Mouse (Mus musculus): ENCODE measurements around the gene Olfr365. TPM values are rescaled to one million over a fixed set of nuclear protein-coding genes. Genes with fewer than 3 reads are reported as not detected.

Olfr365 gene
- polyA plus RNA-seq (2016; fragmentation: Nextera tagmentation; extraction: Ambion mirVana) = not detected in 2 replicates

- Histone ChIP-seq H3K27ac (replicated peaks) (no peak within 1 kb of the TSS), H3K4me2 (replicated peaks) (no peak within 1 kb of the TSS), H3K4me1 (no peaks in the 10 kb centered on the region), H3K36me3 (no peaks in the 10 kb centered on the region), H3K4me3 (no peak within 1 kb of the TSS), H3K9ac (replicated peaks) (no peak within 1 kb of the TSS), H3K27me3 (no peaks in the 10 kb centered on the region), H3K9me3 (peaks cover 15% of the 10 kb centered on the region)
- ATAC-seq (ENCODE audit: low FRiP score, low read depth) = no peak
- WGBS = 73% methylated on average over 3 of the region's 3 CpGs
Measured at GRCm38 (mm10) chr2:37187898-37188297, at the start of gene Olfr365. Olfr365 (plus strand) TSS chr2:37188198.

- ATAC-seq (ENCODE audit: low FRiP score, low read depth) = no peak
- Histone ChIP-seq H3K27ac (replicated peaks) (no peak within 1 kb of the TSS), H3K4me2 (replicated peaks) (no peak within 1 kb of the TSS), H3K36me3 (no peaks in the 10 kb centered on the region), H3K9ac (replicated peaks) (no peak within 1 kb of the TSS), H3K27me3 (no peaks in the 10 kb centered on the region), H3K9me3 (peaks cover 17% of the 10 kb centered on the region), H3K4me3 (no peak within 1 kb of the TSS), H3K4me1 (no peaks in the 10 kb centered on the region)
- 84% methylated on average over 3 of the region's 3 CpGs for WGBS
Measured at GRCm38 (mm10) chr2:37139022-37139421, 49.0 kb upstream of the Olfr365 start, which contains the start of gene Olfr364-ps1. Olfr364-ps1 (plus strand) TSS chr2:37139322.

GRCm38 (mm10) chr2:37211274-37211673, 23.3 kb downstream of the Olfr365 start, which contains the start of gene Olfr366:
Olfr366 (plus strand) TSS chr2:37211574.
- no peak within 1 kb of the TSS for H3K9ac ChIP-seq (replicated peaks)
- peaks cover 10% of the 10 kb centered on the region; the same call in 1 of the 2 replicates for H3K9me3 ChIP-seq
- ATAC-seq (ENCODE audit: low FRiP score, low read depth) = no peak
- H3K4me2 ChIP-seq (replicated peaks) = no peak within 1 kb of the TSS
- no peak within 1 kb of the TSS for H3K4me3 ChIP-seq
- H3K27ac ChIP-seq (replicated peaks) = no peak within 1 kb of the TSS
- H3K4me1 ChIP-seq = no peaks in the 10 kb centered on the region
- H3K27me3 ChIP-seq = no peaks in the 10 kb centered on the region
- no peaks in the 10 kb centered on the region for H3K36me3 ChIP-seq

Other genes with a start within 250 kb of the Olfr365 start
- not detected in 2 replicates for gene Olfr357, start 194.4 kb upstream of the Olfr365 start, polyA plus RNA-seq (2016; fragmentation: Nextera tagmentation; extraction: Ambion mirVana)
- gene Olfr358, start 178.9 kb upstream of the Olfr365 start, polyA plus RNA-seq (2016; fragmentation: Nextera tagmentation; extraction: Ambion mirVana) = not detected in 2 replicates
- not detected in 2 replicates for gene Olfr360, start 122.5 kb upstream of the Olfr365 start, polyA plus RNA-seq (2016; fragmentation: Nextera tagmentation; extraction: Ambion mirVana)
- not detected in 2 replicates for gene Olfr361, start 98.9 kb upstream of the Olfr365 start, polyA plus RNA-seq (2016; fragmentation: Nextera tagmentation; extraction: Ambion mirVana)
- gene Olfr362, start 70.3 kb upstream of the Olfr365 start, polyA plus RNA-seq (2016; fragmentation: Nextera tagmentation; extraction: Ambion mirVana) = not detected in 2 replicates
- gene Olfr364-ps1, start 48.9 kb upstream of the Olfr365 start, polyA plus RNA-seq (2016; fragmentation: Nextera tagmentation; extraction: Ambion mirVana) = not detected in 2 replicates
- gene Olfr366, start 23.4 kb downstream of the Olfr365 start, polyA plus RNA-seq (2016; fragmentation: Nextera tagmentation; extraction: Ambion mirVana) = not detected in 2 replicates
- gene Olfr368, start 138.3 kb downstream of the Olfr365 start, polyA plus RNA-seq (2016; fragmentation: Nextera tagmentation; extraction: Ambion mirVana) = not detected in 2 replicates
- 76.7 and 78.1 TPM in 2 replicates for gene Pdcl, start 171.1 kb downstream of the Olfr365 start, polyA plus RNA-seq (2016; fragmentation: Nextera tagmentation; extraction: Ambion mirVana)
- gene Rc3h2, start 234.7 kb downstream of the Olfr365 start, polyA plus RNA-seq (2016; fragmentation: Nextera tagmentation; extraction: Ambion mirVana) = 33.4 and 39.7 TPM in 2 replicates